Comparison of ENCODE assay signal across 8 mouse cellular contexts in the genomic region with DNA sequence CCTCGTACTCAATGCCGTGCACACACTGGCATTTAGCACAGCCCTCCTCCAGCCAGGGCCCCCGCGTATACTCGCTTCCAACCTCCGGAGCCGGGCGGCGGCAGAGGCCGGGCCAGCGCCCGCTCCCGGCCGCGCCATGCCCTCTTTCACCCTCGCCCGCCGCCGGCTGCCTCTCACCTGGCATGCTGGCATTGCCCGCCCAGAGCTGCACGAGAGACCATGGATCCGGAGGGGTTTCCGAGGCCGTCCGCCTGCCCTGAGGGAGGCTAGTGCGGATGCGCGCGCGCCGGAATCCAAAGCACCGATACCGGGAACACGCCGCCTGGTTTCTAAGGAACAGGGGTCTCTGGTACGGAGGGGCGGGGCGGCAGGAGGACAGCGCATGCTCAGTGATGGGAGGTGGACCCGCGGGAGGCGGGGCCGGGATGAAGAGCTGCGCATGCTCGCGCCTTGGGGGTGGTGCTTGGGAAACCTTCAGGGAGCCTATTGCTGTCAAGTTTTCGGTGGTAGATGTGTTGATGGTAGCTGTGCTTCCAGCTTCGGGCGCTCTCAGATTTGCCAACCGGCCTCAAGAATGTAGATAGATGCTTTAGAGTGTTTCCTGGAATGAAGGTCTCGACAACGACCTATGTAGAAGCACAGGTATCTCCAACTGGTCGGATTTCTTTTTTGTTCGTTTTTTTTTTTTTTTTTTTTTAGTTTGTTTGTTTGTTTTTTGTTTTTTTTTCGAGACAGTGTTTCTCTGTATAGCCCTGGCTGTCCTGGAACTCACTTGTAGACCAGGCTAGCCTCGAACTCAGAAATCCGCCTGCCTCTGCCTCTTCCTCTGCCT. TPM values are rescaled to one million over a fixed set of nuclear protein-coding genes. Genes with fewer than 3 reads are reported as not detected.
A peak's percentile ranks its signal among the peaks of the same experiment; 100 is the strongest.
DNase-seq lines count a peak whose midpoint lies in the region; ATAC-seq lines count a peak whose summit lies in the region.

A gene (minus strand): TSS at position 388 of the 832 bp plus-strand sequence.

- peaks cover 38% of the 10 kb centered on the region for H3K4me1 ChIP-seq in hindbrain, embryonic 15.5 days (replicated peaks)

- H3K27me3 ChIP-seq in hindbrain, embryonic 15.5 days, result no peaks in the 10 kb centered on the region

- WGBS in hindbrain, embryonic 15.5 days, result 4% methylated on average over 57 of the region's 57 CpGs

- no peaks in the 10 kb centered on the region for H3K9me3 ChIP-seq in hindbrain, embryonic 15.5 days

- peak within 1 kb of the TSS; percentile 82 for H3K9ac ChIP-seq in hindbrain, embryonic 15.5 days

- H3K36me3 ChIP-seq in hindbrain, embryonic 15.5 days, result no peaks in the 10 kb centered on the region

- peak within 1 kb of the TSS; percentile 57 for H3K4me2 ChIP-seq in hindbrain, embryonic 15.5 days

- peak; percentile 97 for ATAC-seq in hindbrain, embryonic 15.5 days (ENCODE audit: low FRiP score, low read depth)

- DNase-seq in R1 (ENCODE audit: low read depth, low spot score), result peak; percentile 95
- DNase-seq in cerebellum, postnatal 25 days, result peak; percentile 98
- DNase-seq in frontal cortex, postnatal 25 days (ENCODE audit: low spot score in 2 of 2), result peak; percentile 94 to 96
- peak; percentile 93 for DNase-seq in left cerebral cortex, adult 11 months (ENCODE audit: low spot score)
- DNase-seq in lung, postnatal 4 days, result peak; percentile 98
- peak; percentile 92 for DNase-seq in retina, postnatal 7 days (ENCODE audit: low read depth, low spot score)
- peak; percentile 98 for DNase-seq in urinary bladder, adult 2 months (ENCODE audit: low spot score)

- peak within 1 kb of the TSS; percentile 94 for H3K27ac ChIP-seq in hindbrain, embryonic 15.5 days (replicated peaks)

- H3K4me3 ChIP-seq in hindbrain, embryonic 15.5 days, result peak within 1 kb of the TSS; percentile 91

RNA-seq across cellular contexts. Expression of the gene that starts here (rescaled TPM):
- 81.2 and 88.3 TPM in 2 replicates for polyA plus RNA-seq in hindbrain, embryonic 15.5 days (2015; fragmentation: Nextera tagmentation; extraction: Ambion mirVana)
- polyA plus RNA-seq in urinary bladder, adult 2 months (2012; rRNA removed), result 5.2 and 5.9 TPM in 2 replicates

Comparison
In these comparisons a context has a peak if more than half of its experiments do, and no peak if none do; other contexts are left out.
1. Peak in every context shown above with its lines: DNase-seq, ATAC-seq, H3K4me3 ChIP-seq and H3K27ac ChIP-seq.
2. RNA of the gene that starts here (polyA plus RNA-seq): 81.2 to 88.3 TPM in hindbrain, embryonic 15.5 days; 5.2 to 5.9 TPM in urinary bladder, adult 2 months; every median in the first group is over 10 times any median in the second.